Mouse (Mus musculus): ENCODE results near the gene Pycr2. TPM values are rescaled to one million over a fixed set of nuclear protein-coding genes. Genes with fewer than 3 reads are reported as not detected.
"Not testable (repeated sequence)": the region's sequence is repeated elsewhere in the genome, so short reads cannot be mapped to it uniquely, and the experiment has no call there.

Gene Pycr2
- polyA plus RNA-seq, 1 experiment from 2014 or later, result 80.7 TPM

DNA sequence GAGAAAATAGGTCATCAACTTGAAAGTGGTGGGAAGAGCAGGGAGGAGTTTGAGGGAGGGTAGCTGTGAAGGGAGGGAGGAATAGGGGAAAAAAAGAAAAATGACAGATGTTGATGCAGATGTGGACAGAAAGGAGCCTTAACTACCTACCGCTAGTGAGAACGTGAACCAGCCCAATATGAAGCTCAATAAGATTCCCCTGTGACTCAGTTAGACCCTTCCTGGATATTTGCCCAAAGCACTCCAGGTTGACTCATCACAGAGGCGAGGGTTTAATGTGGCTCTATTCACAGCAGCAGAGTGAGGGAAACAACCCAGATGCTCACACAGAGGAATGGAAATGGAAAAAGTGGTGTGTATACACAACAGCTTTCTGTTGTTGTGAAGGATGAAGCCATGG lies 27.0 kb downstream of the Pycr2 start:
- no peak overlapping the region for H3K4me3 ChIP-seq (ENCODE audit: low read length)
- WGBS, result 67% methylated on average over 3 of the region's 3 CpGs
- no peak overlapping the region for H3K4me2 ChIP-seq (ENCODE audit: low read depth, low read length)

DNA sequence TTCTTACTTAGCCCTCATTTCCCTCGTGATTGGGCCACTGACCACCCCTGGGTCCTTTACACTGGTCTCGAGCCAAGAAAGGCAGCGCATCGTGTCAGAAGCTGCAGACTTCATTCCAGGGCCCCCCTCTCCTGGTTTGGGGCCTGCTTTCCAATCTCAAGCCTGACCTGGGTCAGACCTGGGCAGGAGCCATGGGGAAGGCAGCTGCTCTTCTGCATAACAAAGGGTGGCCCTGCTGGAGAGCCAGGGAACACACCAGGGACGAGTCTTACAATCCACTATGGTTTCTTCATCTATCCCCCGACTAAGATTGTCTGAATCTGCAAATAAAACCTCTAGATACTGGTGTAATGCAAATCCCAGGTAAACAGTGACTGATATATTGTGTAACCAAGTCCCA lies 29.6 kb downstream of the Pycr2 start:
- peaks cover 31% of the 10 kb centered on the region for H3K27me3 ChIP-seq (ENCODE audit: control insufficient read depth, insufficient read depth, low read depth, low read length)
- ATAC-seq (ENCODE audit: low read depth), result no peak
- 27% methylated on average over 6 of the region's 6 CpGs for WGBS

More for the DNA sequence above, 27.0 kb downstream of the Pycr2 start:
- no peak for ATAC-seq (ENCODE audit: low read depth)
- Histone ChIP-seq H3K27me3 (ENCODE audit: control insufficient read depth, insufficient read depth, low read depth, low read length) (peaks cover 26% of the 10 kb centered on the region), H3K27ac (ENCODE audit: low read length) (no peak overlapping the region), H3K9me3 (ENCODE audit: control insufficient read depth, low read length) (no peaks in the 10 kb centered on the region), H3K9ac (ENCODE audit: low read length) (no peak overlapping the region), H3K4me1 (replicated peaks; ENCODE audit: control insufficient read depth, insufficient read depth, low read length) (no peaks in the 10 kb centered on the region), H3K36me3 (ENCODE audit: control insufficient read depth, insufficient read depth, low read length) (no peaks in the 10 kb centered on the region)

DNA sequence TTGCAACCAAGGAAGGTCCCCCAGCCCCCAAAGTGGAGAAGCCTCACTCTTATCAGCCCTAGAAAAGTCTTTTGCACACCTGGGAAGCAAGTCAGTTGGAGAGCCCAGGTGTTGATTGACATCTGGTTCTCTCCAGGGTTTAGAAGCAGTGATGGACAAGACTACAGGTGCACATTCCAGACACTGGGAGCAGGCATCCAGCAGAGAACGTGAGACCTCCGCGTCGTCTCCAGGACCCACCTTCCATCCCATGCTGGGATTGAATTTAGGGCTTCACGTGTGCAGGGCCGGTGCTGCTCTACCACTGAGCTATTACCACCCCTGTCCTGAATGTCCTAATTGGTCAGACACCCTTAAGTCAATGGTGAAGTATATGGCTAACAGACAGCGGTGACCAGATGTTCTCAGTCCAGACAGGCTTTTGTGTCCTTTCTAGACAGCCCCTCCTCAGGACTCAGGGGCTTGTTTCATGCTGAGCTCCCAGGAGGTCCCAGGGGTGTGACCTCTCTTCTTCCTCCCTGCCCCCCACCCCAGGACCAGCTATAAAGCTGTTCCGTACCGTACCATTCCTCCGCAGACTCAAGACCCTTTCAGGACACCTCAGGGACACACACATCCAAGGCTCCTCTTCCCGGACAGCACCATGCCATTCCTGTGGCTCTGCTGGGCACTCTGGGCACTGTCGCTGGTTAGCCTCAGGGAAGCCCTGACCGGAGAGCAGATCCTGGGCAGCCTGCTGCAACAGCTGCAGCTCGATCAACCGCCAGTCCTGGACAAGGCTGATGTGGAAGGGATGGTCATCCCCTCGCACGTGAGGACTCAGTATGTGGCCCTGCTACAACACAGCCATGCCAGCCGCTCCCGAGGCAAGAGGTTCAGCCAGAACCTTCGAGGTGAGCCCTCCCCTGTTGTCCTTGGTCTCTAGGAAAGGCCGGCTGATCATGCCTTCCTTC lies 30.6 kb downstream of the Pycr2 start, which contains the start of gene Lefty1:
Lefty1 (plus strand) TSS at position 556 of the 953 bp plus-strand sequence.
- Histone ChIP-seq H3K9me3 (ENCODE audit: control insufficient read depth, low read length) (no peaks in the 10 kb centered on the region), H3K27me3 (ENCODE audit: control insufficient read depth, insufficient read depth, low read depth, low read length) (peaks cover 31% of the 10 kb centered on the region), H3K27ac (ENCODE audit: low read length) (no peak within 1 kb of the TSS), H3K36me3 (ENCODE audit: control insufficient read depth, insufficient read depth, low read length) (no peaks in the 10 kb centered on the region), H3K4me1 (replicated peaks; ENCODE audit: control insufficient read depth, insufficient read depth, low read length) (no peaks in the 10 kb centered on the region), H3K4me3 (ENCODE audit: low read length) (no peak within 1 kb of the TSS), H3K9ac (ENCODE audit: low read length) (no peak within 1 kb of the TSS; the same call in 1 of the 2 replicates), H3K4me2 (ENCODE audit: low read depth, low read length) (no peak within 1 kb of the TSS)
- ATAC-seq (ENCODE audit: low read depth), result no peak
- WGBS, result 21% methylated on average over 21 of the region's 21 CpGs

More for the DNA sequence above, 29.6 kb downstream of the Pycr2 start:
- Histone ChIP-seq H3K9me3 (ENCODE audit: control insufficient read depth, low read length) (no peaks in the 10 kb centered on the region), H3K4me1 (replicated peaks; ENCODE audit: control insufficient read depth, insufficient read depth, low read length) (no peaks in the 10 kb centered on the region), H3K27ac (ENCODE audit: low read length) (no peak overlapping the region), H3K36me3 (ENCODE audit: control insufficient read depth, insufficient read depth, low read length) (no peaks in the 10 kb centered on the region), H3K4me3 (ENCODE audit: low read length) (no peak overlapping the region), H3K9ac (ENCODE audit: low read length) (no peak overlapping the region), H3K4me2 (ENCODE audit: low read depth, low read length) (no peak overlapping the region)

DNA sequence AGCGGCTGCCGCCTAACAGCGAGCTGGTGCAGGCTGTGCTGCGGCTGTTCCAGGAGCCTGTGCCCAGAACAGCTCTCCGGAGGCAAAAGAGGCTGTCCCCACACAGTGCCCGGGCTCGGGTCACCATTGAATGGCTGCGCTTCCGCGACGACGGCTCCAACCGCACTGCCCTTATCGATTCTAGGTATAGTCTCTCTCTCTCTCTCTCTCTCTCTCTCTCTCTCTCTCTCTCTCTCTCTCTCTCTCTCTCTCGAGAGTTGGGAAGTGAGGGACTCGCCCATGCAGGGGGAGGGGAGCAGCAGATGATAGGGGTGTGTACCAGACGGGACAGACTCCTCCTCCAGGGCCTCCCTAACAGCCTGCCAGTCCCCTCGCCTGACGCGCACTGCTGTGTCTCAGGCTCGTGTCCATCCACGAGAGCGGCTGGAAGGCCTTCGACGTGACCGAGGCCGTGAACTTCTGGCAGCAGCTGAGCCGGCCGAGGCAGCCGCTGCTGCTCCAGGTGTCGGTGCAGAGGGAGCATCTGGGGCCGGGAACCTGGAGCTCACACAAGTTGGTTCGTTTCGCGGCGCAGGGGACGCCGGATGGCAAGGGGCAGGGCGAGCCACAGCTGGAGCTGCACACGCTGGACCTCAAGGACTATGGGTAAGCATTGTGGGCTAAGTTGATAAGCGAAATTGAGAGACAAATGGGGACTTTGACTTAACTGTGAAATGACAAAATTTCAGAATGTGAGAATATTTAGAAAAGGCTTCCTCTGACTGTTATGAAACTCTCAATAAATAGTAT lies 32.7 kb downstream of the Pycr2 start:
- WGBS, result 5% methylated on average over 34 of the region's 41 CpGs
- not testable (repeated sequence) for H3K9me3 ChIP-seq (ENCODE audit: control insufficient read depth, low read length); H3K4me1 ChIP-seq (replicated peaks; ENCODE audit: control insufficient read depth, insufficient read depth, low read length); H3K27ac ChIP-seq (ENCODE audit: low read length); H3K36me3 ChIP-seq (ENCODE audit: control insufficient read depth, insufficient read depth, low read length)
- Histone ChIP-seq H3K4me2 (ENCODE audit: low read depth, low read length) (peak overlapping the region; percentile 56), H3K9ac (ENCODE audit: low read length) (peak overlapping the region; percentile 60), H3K27me3 (ENCODE audit: control insufficient read depth, insufficient read depth, low read depth, low read length) (peaks cover 31% of the 10 kb centered on the region), H3K4me3 (ENCODE audit: low read length) (peak overlapping the region; percentile 40)
- peak; percentile 88 for ATAC-seq (ENCODE audit: low read depth)

DNA sequence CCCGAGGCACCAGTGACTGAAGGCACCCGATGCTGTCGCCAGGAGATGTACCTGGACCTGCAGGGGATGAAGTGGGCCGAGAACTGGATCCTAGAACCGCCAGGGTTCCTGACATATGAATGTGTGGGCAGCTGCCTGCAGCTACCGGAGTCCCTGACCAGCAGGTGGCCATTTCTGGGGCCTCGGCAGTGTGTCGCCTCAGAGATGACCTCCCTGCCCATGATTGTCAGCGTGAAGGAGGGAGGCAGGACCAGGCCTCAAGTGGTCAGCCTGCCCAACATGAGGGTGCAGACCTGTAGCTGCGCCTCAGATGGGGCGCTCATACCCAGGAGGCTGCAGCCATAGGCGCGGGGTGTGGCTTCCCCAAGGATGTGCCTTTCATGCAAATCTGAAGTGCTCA lies 33.5 kb downstream of the Pycr2 start:
- H3K4me1 ChIP-seq (replicated peaks; ENCODE audit: control insufficient read depth, insufficient read depth, low read length); H3K4me2 ChIP-seq (ENCODE audit: low read depth, low read length); H3K9ac ChIP-seq (ENCODE audit: low read length): not testable (repeated sequence)

DNA sequence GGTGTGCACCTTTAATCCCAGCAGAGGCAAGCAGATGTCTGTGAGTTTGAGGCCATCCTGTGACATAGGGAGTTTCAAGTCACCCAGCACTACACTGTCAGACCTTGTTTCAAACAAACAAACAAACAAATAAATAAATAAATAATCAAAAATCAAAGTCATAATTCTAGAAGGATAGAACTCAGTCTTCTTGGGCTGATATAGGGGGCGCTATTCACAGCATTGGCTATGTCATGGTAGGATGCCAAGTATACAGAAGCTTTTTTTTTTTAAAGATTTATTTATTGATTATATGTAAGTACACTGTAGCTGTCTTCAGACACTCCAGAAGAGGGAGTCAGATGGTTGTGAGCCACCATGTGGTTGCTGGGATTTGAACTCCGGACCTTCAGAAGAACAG lies 34.7 kb downstream of the Pycr2 start:
- not testable (repeated sequence) for H3K4me3 ChIP-seq (ENCODE audit: low read length); H3K36me3 ChIP-seq (ENCODE audit: control insufficient read depth, insufficient read depth, low read length); H3K9ac ChIP-seq (ENCODE audit: low read length); H3K4me2 ChIP-seq (ENCODE audit: low read depth, low read length); ATAC-seq (ENCODE audit: low read depth); H3K9me3 ChIP-seq (ENCODE audit: control insufficient read depth, low read length); H3K4me1 ChIP-seq (replicated peaks; ENCODE audit: control insufficient read depth, insufficient read depth, low read length); H3K27ac ChIP-seq (ENCODE audit: low read length)
- WGBS, result 81% methylated on average over 2 of the region's 2 CpGs
- H3K27me3 ChIP-seq (ENCODE audit: control insufficient read depth, insufficient read depth, low read depth, low read length), result peaks cover 25% of the 10 kb centered on the region

More for the DNA sequence above, 33.5 kb downstream of the Pycr2 start:
- H3K4me3 ChIP-seq (ENCODE audit: low read length); H3K27ac ChIP-seq (ENCODE audit: low read length); ATAC-seq (ENCODE audit: low read depth); H3K9me3 ChIP-seq (ENCODE audit: control insufficient read depth, low read length); H3K36me3 ChIP-seq (ENCODE audit: control insufficient read depth, insufficient read depth, low read length): not testable (repeated sequence)
- H3K27me3 ChIP-seq (ENCODE audit: control insufficient read depth, insufficient read depth, low read depth, low read length), result peaks cover 31% of the 10 kb centered on the region
- WGBS, result 53% methylated on average over 13 of the region's 13 CpGs

DNA sequence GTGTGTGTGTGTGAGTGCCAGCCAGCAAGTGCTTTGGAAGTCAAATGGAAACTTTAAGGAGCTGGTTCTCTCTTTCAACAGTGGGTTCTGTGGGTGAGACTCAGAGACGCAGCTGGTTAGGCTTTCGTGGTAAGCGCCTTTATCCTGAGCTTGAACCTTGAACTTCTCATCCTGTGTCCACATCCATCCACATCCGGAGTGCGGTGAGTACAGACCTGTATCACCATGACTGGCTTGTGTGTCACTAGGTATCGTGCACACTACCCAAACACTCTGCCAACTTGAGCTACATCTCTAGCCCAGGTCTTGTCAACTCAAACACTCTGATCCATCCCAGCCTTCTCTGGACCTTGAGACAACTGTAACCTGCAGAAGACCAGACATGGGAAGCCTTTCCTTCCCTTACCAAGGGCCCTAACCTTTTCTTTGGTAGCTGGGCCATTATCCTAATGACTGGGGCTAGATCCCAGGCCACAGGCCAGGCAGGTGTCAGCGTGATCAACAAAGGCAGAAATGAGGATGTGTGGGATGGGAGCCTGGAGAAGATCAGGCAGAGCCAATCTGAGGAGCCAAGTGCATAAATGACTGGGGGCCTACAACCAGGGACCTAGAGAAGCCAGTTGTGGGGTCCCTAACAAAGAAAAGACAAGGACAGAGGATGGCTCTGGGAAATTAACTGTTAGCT lies 36.8 kb downstream of the Pycr2 start:
- peaks cover 7% of the 10 kb centered on the region for H3K27me3 ChIP-seq (ENCODE audit: control insufficient read depth, insufficient read depth, low read depth, low read length)
- H3K9ac ChIP-seq (ENCODE audit: low read length), result no peak overlapping the region; the same call in 1 of the 2 replicates
- 85% methylated on average over 7 of the region's 7 CpGs for WGBS
- no peak overlapping the region for H3K27ac ChIP-seq (ENCODE audit: low read length)
- no peaks in the 10 kb centered on the region for H3K9me3 ChIP-seq (ENCODE audit: control insufficient read depth, low read length)
- peak overlapping the region; percentile 89 for H3K4me2 ChIP-seq (ENCODE audit: low read depth, low read length)
- no peaks in the 10 kb centered on the region for H3K36me3 ChIP-seq (ENCODE audit: control insufficient read depth, insufficient read depth, low read length)
- peaks cover 17% of the 10 kb centered on the region for H3K4me1 ChIP-seq (replicated peaks; ENCODE audit: control insufficient read depth, insufficient read depth, low read length)
- H3K4me3 ChIP-seq (ENCODE audit: low read length), result no peak overlapping the region; the same call in 1 of the 2 replicates
- ATAC-seq (ENCODE audit: low read depth), result no peak

DNA sequence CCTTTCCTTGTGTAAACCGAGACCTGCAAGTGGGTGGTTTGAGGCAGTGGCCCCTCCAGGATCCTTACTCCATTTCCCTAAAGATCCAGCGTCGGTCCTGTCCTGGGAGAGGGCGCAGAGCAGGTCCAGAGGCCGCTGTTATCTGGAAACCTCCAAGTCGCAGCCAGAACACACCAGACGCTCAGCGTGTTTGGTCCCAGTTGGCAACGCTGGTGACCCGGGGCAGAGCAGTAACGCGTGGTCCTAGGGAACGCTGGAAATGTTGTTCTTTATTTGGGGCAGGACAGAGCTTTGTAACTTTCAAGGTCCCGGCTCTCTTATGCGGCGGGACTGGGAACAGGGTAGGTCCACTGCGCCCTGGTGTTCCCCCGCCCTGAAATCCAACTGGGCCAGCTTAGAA lies 37.6 kb downstream of the Pycr2 start:
- ATAC-seq (ENCODE audit: low read depth), result no peak; the same call in 1 of the 2 replicates
- 0 out of 2 replicates have a peak, but pooled peaks cover 1% of the 10 kb centered on the region for H3K36me3 ChIP-seq (ENCODE audit: control insufficient read depth, insufficient read depth, low read length)
- H3K9me3 ChIP-seq (ENCODE audit: control insufficient read depth, low read length), result no peaks in the 10 kb centered on the region
- peak overlapping the region; percentile 87 for H3K4me3 ChIP-seq (ENCODE audit: low read length)
- WGBS, result 4% methylated on average over 18 of the region's 18 CpGs
- peaks cover 3% of the 10 kb centered on the region; the same call in 1 of the 2 replicates for H3K27me3 ChIP-seq (ENCODE audit: control insufficient read depth, insufficient read depth, low read depth, low read length)
- peak overlapping the region; percentile 89 for H3K4me2 ChIP-seq (ENCODE audit: low read depth, low read length)
- H3K4me1 ChIP-seq (replicated peaks; ENCODE audit: control insufficient read depth, insufficient read depth, low read length), result peaks cover 24% of the 10 kb centered on the region
- H3K27ac ChIP-seq (ENCODE audit: low read length), result peak overlapping the region; percentile 70
- peak overlapping the region; percentile 79 for H3K9ac ChIP-seq (ENCODE audit: low read length)
